Mouse (Mus musculus) right cerebral cortex, adult 2 months (tissue): ENCODE measurements around the gene Pigg.

Experiments
- DNase-seq, 2 experiments: peaks; one replicate each; pipeline ENCODE4 v3.0.0; 2021 to 2022; ENCODE audit warnings: low spot score in 2 of 2

Pigg gene

GRCm38 (mm10) chr5:108357862-108358261 is 45.5 kb downstream of the Pigg start:
- no peak for DNase-seq

GRCm38 (mm10) chr5:108359491-108359890 is 47.1 kb downstream of the Pigg start:
- DNase-seq, result peak; percentile 69 to 75

DNA sequence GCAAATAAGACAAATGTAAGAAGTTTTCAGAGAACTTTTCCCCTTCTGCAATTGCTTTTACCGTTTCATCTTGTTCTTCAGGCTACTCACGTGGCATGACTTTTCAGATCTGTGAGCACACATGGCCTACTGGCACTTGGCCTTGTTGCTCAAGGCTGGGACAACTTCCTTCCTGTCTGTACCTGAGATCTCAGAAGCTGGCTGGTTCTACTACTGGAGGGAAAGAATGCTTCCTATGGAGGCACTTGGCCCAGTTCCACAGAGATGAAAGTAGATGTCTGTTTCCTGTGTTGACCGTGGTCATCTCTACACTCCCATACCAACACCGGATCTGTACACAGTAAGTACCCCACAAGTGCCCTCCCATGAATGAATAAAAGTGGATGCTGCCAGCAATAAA is 47.8 kb downstream of the Pigg start:
- DNase-seq, result peak in 1 of 2 experiments; percentile 1

DNA sequence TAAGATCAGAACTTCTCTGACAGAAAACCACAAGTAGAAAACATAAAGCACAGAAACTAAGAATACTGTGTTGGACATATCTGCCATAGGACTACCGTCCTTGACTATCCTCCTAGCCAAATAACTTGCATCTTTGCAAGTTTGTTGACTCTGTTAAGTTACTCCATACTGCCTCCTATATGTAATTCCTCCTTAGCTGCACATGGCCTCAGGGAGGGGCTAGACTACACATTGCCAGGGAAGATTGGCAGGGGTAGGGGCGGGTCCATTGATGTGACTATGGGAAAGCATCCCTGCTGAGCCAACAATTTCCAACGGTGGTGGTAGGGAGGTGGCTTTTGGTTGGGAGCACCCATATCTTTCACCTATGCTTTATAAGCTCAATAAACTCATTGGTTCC is 49.9 kb downstream of the Pigg start:
- DNase-seq, result peak in 1 of 2 experiments; percentile 14

- DNase-seq, result peak in 1 of 2 experiments; percentile 39
Measured at GRCm38 (mm10) chr5:108366328-108366983, 54.0 kb downstream of the Pigg start.

- peak; percentile 54 to 64 for DNase-seq
Measured at GRCm38 (mm10) chr5:108366984-108367841, 54.8 kb downstream of the Pigg start.

DNA sequence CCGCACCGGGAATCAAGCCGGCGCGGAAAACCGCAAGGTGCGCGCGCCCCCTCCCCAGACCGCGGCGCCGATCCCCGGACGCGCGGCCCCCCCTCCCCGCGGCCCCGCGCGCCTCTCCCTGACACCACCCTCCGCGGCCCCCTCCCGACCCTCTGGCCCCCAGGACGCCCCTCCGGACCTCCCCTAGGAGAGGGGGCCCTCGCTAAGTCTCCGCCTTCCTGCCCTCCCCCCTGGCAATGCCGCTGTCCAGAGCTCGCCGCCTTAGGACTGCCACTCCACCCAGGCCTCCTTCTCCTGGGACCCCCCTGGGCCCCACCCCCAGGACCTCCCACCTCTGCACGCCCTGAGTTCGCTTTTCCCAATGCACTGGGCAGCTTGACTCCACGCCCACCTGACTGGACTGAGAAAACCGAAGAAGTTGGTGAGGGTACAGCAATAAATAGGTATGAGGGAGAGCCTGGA is 55.5 kb downstream of the Pigg start, which contains the start of gene Gm42517:
Gm42517 (minus strand) TSS at position 52 of the 462 bp plus-strand sequence.
- no peak for DNase-seq

DNA sequence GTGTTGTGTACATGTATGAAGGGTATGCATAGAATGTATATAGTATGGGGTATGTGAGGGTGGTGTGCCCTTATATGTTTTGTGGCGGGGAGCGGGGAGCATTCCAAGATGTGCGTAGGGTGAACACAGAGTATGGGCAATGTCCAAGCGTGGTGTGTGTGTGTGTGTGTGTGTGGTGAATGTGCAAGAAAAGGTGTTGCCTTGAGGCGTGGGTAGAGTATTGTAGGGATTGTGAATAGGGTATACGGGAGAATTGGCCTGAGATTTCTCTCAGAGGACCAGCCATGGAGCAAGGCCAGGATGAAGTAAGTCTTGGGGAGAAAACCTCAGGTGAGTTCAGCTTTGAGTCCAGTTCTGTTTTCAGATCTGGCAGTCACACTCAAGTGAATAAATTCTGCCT is 56.0 kb downstream of the Pigg start:
- DNase-seq, result peak; percentile 50 to 68

DNA sequence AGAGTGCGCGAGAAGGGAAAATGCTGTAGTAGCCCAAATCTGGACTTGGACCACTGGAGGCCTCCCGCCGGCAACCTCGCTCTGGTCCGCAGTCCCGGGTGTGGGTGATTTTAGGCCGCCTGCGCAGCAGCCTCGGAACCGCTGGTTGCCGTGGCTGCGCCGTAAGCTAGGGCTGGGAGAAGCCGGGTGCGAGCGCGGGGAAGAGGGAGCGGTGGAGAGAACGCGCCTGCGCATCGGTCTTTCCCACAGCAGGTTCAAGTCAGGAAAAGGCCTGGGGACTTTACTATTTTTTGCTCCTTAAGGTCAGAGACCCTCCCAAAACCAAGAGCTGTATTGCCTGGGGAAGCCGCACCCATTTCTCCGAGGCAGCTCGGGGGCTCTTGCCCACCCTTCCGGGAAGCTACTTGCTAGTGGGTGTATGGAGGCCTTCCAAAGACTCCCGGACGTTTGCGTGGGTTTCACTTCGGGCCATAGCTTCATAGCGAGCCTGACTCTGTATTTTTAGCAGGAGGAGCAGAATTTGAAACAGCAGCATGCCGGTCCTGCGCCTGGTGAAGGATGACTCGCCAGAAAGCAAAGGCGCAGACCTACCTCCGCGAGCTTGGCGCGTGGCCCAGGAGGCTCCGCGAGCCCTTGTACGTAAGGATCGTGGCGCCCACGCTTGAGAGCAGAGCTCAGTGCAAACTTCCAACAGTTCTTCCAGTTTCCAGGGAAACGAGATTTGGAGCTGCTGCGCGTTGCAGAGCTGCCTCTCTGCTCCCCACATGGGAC is 56.6 kb downstream of the Pigg start:
- peak; percentile 94 to 95 for DNase-seq

DNA sequence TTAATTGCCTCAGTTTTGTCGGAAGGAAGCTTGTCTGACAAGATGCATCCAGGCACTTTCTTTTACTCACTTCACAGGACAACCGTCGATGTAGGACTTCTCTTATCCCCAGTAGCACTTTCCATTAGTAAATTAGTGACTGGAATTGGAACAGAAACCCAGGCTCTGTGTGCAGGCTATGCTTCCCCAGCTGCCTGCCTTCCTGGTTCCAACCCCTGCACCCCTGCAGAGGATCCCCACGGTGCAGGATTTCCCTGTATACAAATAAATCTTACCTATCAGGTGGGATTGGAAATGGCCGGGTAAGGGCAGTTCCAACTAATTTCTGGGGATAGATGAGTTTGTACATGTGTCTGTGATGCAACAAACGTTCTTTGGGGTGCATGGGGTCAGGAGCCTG is 57.6 kb downstream of the Pigg start:
- peak in 1 of 2 experiments; percentile 4 for DNase-seq

DNA sequence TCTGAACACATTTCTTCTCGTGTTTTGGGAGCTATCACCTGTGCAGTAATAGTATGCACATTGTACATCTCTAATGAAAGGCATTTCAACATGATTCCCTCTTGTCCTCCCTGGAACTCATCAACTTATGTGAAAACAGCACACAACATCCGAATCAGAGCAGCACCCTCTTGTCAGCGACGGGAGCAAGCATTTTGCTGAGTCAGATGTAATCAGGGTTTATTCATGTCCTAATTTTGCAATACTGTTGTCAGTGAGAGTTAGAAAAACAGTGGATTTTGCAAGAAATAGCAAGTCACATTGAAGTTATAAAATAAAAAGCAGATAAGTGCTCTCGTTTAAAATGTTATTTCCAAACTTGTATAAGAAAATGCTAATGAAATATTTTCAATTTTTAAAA is 61.7 kb downstream of the Pigg start:
- DNase-seq, result no peak

DNA sequence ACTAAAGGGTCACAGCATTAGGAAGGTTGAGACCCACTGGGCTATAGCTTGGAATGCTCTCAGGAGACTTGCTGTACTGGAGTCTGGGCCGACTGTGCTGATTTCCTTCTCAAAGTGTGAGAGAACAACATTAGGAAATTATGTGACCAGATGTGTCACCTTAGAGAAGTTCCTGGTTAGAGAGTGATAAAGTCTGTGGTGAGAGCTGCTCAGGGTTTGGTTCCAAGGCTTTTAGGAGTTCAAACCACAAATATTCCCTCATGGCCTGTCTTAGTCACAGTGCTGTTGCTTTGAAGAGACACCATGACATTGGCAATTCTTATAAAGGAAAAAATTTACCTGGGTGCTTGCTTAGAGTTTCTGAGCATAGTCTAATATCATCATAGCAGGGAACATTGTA is 63.6 kb downstream of the Pigg start:
- no peak for DNase-seq

DNA sequence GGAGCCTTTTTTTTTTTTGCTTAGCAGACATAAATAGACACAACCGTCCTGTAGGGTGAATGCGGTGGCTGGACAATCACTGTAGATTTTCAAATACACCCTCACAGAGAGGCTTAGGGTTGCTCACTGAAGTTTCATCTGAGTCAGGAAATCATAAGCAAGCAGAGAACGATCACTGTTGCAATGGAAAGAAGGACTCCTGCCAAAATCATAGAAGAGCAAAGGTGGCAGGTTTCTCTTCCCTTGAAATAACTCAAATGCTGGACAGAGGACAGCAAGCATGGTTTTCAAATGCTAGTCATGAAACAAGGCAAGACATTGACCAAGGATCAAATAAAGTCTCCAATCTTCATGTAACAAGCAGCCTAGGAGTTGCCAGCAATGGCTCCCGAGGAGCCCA is 65.9 kb downstream of the Pigg start:
- no peak for DNase-seq

DNA sequence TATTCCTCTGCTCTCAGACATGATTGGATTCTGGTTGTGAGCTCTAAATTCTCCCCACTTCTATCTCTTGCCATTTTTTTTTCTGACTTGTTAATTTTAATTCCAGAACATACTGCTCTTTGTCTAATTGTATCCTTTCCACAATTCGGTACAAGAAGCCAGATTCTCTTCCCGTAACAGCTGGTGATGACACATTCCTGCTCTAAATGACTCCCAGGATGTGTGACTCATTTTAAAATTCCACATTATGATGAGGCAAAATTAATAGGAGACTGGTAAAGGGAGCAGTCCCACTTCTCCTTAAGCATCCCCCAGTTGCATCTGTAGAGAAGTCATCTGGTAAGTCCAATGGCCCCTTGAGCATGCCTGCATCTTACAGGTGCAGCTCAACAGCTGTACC is 73.2 kb downstream of the Pigg start:
- DNase-seq, result peak in 1 of 2 experiments; percentile 55

GRCm38 (mm10) chr5:108386449-108386848 is 74.0 kb downstream of the Pigg start:
- DNase-seq, result no peak

DNA sequence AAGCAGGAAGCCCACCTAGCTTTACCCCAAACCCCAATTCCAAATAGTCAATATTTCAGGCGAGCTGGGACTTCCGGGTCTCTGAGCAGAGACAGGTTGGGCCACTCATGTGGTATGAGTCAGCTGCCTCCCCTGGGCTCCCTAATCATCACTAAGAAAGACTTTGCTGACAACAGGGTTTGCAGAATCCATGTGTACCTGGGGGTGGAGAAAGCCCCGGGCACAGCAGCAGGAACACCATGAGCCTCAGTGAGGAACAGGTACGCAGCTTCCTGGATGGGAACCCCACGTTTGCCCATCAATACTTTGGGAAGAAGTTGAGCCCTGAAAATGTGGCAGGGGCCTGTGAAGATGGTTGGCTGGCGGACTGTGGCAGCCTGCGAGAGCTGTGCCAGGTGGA is 75.8 kb downstream of the Pigg start, which contains the start of gene Pde6b:
Pde6b (plus strand) TSS at position 191 of the 400 bp plus-strand sequence.
- no peak for DNase-seq

GRCm38 (mm10) chr5:108389744-108390143 is 77.3 kb downstream of the Pigg start:
- no peak for DNase-seq
